Mouse (Mus musculus) liver, postnatal 0 days (tissue): Measurements from ENCODE around the gene Pou5f1. TPM values are rescaled to one million over a fixed set of nuclear protein-coding genes. Genes with fewer than 3 reads are reported as not detected.

Source experiments
- ATAC-seq: fragments of 200-750 bp; cut with Nextera tagmentation; 2 replicates; pipeline ENCODE4 v1.8.0; 2017; ENCODE audit warnings: mild to moderate bottlenecking, moderate library complexity
- DNase-seq: peaks from one replicate; pipeline ENCODE4 v3.0.0-alpha.2; 2016
- H3K27ac ChIP-seq: fragments of 300-500 bp; sonication (generic); 2 replicates; pipeline ENCODE4 v1.5.1; 2014; ENCODE audit warnings: antibody characterized with exemption, moderate library complexity, mild to moderate bottlenecking, low read depth
- H3K27me3 ChIP-seq: fragments of 300-500 bp; sonication (generic); 2 replicates; pipeline ENCODE4 v1.6.1; 2014; ENCODE audit warnings: low read length, control low read depth, mixed read lengths; ENCODE audit not compliant: insufficient read depth
- H3K36me3 ChIP-seq: fragments of 300-500 bp; sonication (generic); replicated peaks from 2 replicates; pipeline ENCODE4 v1.6.1; 2014; ENCODE audit warnings: mild to moderate bottlenecking, control low read depth, low read length, moderate library complexity, mixed read lengths; ENCODE audit not compliant: insufficient read depth
- H3K4me1 ChIP-seq: fragments of 300-500 bp; sonication (generic); 2 replicates; pipeline ENCODE4 v1.6.1; 2014; ENCODE audit warnings: antibody characterized with exemption, mild to moderate bottlenecking, control low read depth; ENCODE audit not compliant: insufficient read depth
- H3K4me2 ChIP-seq: fragments of 300-500 bp; sonication (generic); 2 replicates; pipeline ENCODE4 v1.6.1; 2014; ENCODE audit warnings: low read depth, mild to moderate bottlenecking, low read length, moderate library complexity, mixed read lengths
- H3K4me3 ChIP-seq: fragments of 300-500 bp; sonication (generic); 2 replicates; pipeline ENCODE4 v1.5.1; 2014; ENCODE audit warnings: low read depth, low read length
- H3K9ac ChIP-seq: fragments of 300-500 bp; sonication (generic); replicated peaks from 2 replicates; pipeline ENCODE4 v1.6.1; 2014; ENCODE audit warnings: mild to moderate bottlenecking, moderate library complexity
- H3K9me3 ChIP-seq: fragments of 300-500 bp; sonication (generic); 2 replicates; pipeline ENCODE4 v1.6.1; 2016; ENCODE audit warnings: mild to moderate bottlenecking, control low read depth, low read length, mixed read lengths
- CTCF ChIP-seq: sonication (generic); IDR thresholded peaks from 2 replicates; pipeline ENCODE4 v1.5.1; 2016; ENCODE audit warnings: antibody characterized with exemption, low read depth
- EP300 ChIP-seq: IDR thresholded peaks from 2 replicates; pipeline ENCODE4 v1.6.1; 2016; ENCODE audit warnings: antibody characterized with exemption, low read depth, mild to moderate bottlenecking
- whole genome bisulfite sequencing: fragments of 180-500 bp; shearing (Covaris S2); extraction: QIAGEN DNeasy Blood & Tissue Kit; methylation state at CpG from one replicate; pipeline ENCODE4 v1.1.7; 2014; ENCODE audit not compliant: insufficient replicate concordance; 5-methylcytosine and 5-hydroxymethylcytosine counted together
- polyA plus RNA-seq: library from polyadenylated mRNA; unstranded; fragments of >200 nt; fragmentation: Nextera tagmentation; extraction: Ambion mirVana; gene quantifications from 2 replicates; pipeline ENCODE4 v1.2.1, GENCODE M21; 2015

The Pou5f1 gene
- polyA plus RNA-seq, 1 experiment from 2014 or later = not detected

DNA sequence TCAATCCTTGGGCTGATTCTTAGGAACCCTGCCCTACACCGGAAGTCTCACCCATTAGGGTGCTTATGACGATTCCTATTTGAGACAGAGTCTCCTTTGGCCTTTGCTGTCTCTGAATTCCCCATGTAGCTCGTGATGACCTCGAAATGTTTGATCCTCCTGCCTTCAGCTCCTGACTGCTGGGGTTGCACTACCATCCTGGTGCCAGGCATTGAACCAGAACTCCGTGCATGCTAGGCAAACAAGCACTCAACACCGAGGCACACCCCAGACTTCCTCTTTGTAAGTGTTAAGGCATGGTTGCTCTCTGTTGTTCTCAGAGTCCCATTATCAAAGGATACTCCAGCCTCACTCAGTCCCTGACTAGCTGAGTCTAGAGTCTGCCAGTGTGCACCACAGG is 38.2 kb downstream of the Pou5f1 start:
- Histone ChIP-seq H3K4me1 (no peaks in the 10 kb centered on the region), H3K4me3 (no peak overlapping the region), H3K27ac (no peak overlapping the region), H3K27me3 (no peaks in the 10 kb centered on the region), H3K4me2 (no peak overlapping the region), H3K9ac (no peak overlapping the region), H3K9me3 (no peaks in the 10 kb centered on the region), H3K36me3 (no peaks in the 10 kb centered on the region)
- TF ChIP-seq EP300 (no peak), CTCF (no peak)
- ATAC-seq (no peak), DNase-seq (no peak)
- WGBS = 51% methylated on average over 6 of the region's 6 CpGs

- no peaks in the 10 kb centered on the region for H3K9me3 ChIP-seq
Measured at GRCm38 (mm10) chr17:35544680-35545079, 38.9 kb downstream of the Pou5f1 start.

DNA sequence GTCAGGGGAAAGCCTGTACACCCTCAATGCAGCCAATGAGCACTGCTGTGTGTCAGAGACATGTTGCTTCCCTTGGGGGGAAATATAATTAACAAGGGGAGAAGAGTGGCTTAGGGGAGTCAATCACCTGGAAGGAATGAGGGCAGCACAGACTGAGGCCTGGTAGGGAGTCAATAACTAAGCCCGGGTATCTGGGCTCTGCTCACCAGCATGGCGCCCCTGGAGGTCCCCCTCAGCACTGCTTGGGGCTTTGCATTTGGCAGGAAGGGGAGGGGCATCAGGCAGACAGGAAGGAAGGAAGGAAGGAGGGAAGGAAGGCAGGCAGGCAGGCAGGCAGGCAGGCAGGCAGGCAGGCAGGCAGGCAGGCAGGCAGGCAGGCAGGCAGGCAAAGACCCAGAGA is 41.6 kb downstream of the Pou5f1 start:
- H3K36me3 ChIP-seq = no peaks in the 10 kb centered on the region
- H3K4me2 ChIP-seq = no peak overlapping the region
- H3K4me3 ChIP-seq = no peak overlapping the region
- no peaks in the 10 kb centered on the region for H3K27me3 ChIP-seq
- 67% methylated on average over 2 of the region's 2 CpGs for WGBS
- no peak overlapping the region for H3K27ac ChIP-seq
- DNase-seq (no peak), ATAC-seq (no peak)
- 0 out of 2 replicates have a peak, but pooled peaks have one; percentile 9 for TF ChIP-seq CTCF
- TF ChIP-seq EP300 = no peak
- H3K9me3 ChIP-seq = no peaks in the 10 kb centered on the region
- 0 out of 2 replicates have a peak, but pooled peaks cover 2% of the 10 kb centered on the region for H3K4me1 ChIP-seq
- H3K9ac ChIP-seq = no peak overlapping the region

More at GRCm38 (mm10) chr17:35544680-35545079, 38.9 kb downstream of the Pou5f1 start:
- Histone ChIP-seq H3K4me3 (no peak overlapping the region), H3K27me3 (no peaks in the 10 kb centered on the region), H3K36me3 (no peaks in the 10 kb centered on the region), H3K9ac (no peak overlapping the region), H3K4me1 (no peaks in the 10 kb centered on the region), H3K4me2 (no peak overlapping the region), H3K27ac (no peak overlapping the region)
- TF ChIP-seq CTCF = peak; percentile 77
- no peak for TF ChIP-seq EP300
- ATAC-seq (0 out of 2 replicates have a peak, but pooled peaks have one; percentile 38), DNase-seq (peak; percentile 51)
- WGBS = 37% methylated on average over 6 of the region's 6 CpGs

GRCm38 (mm10) chr17:35548636-35549035 is 42.8 kb downstream of the Pou5f1 start:
- H3K36me3 ChIP-seq = no peaks in the 10 kb centered on the region
- H3K9ac ChIP-seq = no peak overlapping the region
- no peak overlapping the region for H3K27ac ChIP-seq
- ATAC-seq (no peak), DNase-seq (no peak)
- no peak for TF ChIP-seq CTCF
- no peak for TF ChIP-seq EP300
- 31% methylated on average over 5 of the region's 5 CpGs for WGBS
- no peak overlapping the region for H3K4me3 ChIP-seq
- H3K4me2 ChIP-seq = no peak overlapping the region
- no peaks in the 10 kb centered on the region for H3K27me3 ChIP-seq
- H3K4me1 ChIP-seq = 0 out of 2 replicates have a peak, but pooled peaks cover 2% of the 10 kb centered on the region
- H3K9me3 ChIP-seq = no peaks in the 10 kb centered on the region

DNA sequence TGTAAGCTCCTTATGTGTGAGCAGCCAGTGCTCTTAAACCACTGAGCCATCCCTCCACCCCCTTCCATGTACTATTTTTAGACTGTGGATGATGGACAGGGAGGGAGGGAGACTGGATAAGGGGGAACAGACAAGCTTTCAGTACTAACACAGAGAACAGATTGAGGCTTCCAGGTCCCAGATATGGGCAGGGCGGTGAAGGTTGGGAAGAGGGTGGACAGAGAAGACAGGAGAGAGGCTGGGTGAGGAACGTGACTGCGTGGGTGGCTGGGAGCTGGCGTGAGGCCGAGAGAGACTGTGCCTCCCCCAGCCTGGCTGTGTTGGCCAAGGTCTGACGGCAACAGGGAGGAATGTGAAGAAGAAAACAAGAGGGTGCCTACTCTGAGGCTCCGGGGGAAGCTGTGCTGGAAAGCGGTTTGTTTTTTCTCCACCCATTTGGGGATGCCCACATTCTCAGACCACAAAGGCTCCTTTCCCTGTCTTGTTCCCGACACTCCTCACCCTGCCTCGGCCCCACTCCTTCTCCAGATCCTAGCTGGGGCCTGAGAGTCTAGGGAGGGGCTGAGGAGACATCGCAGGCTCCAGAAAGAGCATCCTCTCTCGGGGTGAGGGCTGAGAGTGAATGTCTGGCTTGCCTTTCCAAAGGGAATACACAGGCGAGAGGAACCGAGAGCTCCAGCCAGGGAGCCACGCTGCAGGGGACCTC is 43.8 kb downstream of the Pou5f1 start:
- H3K4me2 ChIP-seq = no peak overlapping the region
- ATAC-seq (peak; percentile 50), DNase-seq (peak; percentile 44)
- no peaks in the 10 kb centered on the region for H3K9me3 ChIP-seq
- WGBS = 52% methylated on average over 15 of the region's 15 CpGs
- H3K4me1 ChIP-seq = 0 out of 2 replicates have a peak, but pooled peaks cover 2% of the 10 kb centered on the region
- TF ChIP-seq EP300 = no peak
- TF ChIP-seq CTCF = no peak
- 0 out of 2 replicates have a peak overlapping the region, but pooled peaks have one; percentile 18 for H3K27ac ChIP-seq
- no peak overlapping the region for H3K4me3 ChIP-seq
- H3K36me3 ChIP-seq = no peaks in the 10 kb centered on the region
- no peak overlapping the region for H3K9ac ChIP-seq
- H3K27me3 ChIP-seq = no peaks in the 10 kb centered on the region

DNA sequence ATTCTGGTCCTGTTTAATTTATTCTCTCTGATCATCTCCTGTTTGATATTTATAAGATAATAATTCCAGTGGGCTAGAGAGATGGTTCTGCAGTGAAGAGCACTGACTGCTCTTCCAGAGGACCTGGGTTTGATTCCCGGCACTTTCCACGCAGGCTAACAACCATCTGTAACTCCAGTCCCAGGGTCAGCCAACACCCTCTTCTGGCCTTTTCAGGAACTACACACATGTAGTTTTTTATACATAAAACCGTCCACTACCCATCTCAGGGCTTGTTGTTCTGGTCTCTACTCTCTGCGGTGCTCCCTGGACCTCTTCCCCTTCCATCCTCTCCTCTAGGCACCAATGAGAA is 44.3 kb downstream of the Pou5f1 start:
- no peaks in the 10 kb centered on the region for H3K9me3 ChIP-seq
- 0 out of 2 replicates have a peak, but pooled peaks cover 2% of the 10 kb centered on the region for H3K4me1 ChIP-seq
- no peaks in the 10 kb centered on the region for H3K27me3 ChIP-seq
- H3K36me3 ChIP-seq = no peaks in the 10 kb centered on the region
- DNase-seq = no peak
- TF ChIP-seq CTCF (no peak), EP300 (no peak)
- H3K4me3 ChIP-seq = no peak overlapping the region
- no peak for ATAC-seq
- H3K27ac ChIP-seq = 0 out of 2 replicates have a peak overlapping the region, but pooled peaks have one; percentile 18
- WGBS = 88% methylated on average over 4 of the region's 4 CpGs
- H3K4me2 ChIP-seq = no peak overlapping the region
- no peak overlapping the region for H3K9ac ChIP-seq
